Comparison of ENCODE assay signal across 8 mouse cellular contexts in genomic region chrX:166170800-166171738, GRCm38 (mm10). TPM values are rescaled to one million over a fixed set of nuclear protein-coding genes. Genes with fewer than 3 reads are reported as not detected.
A peak's percentile ranks its signal among the peaks of the same experiment; 100 is the strongest.
DNase-seq lines count a peak whose midpoint lies in the region; ATAC-seq and TF ChIP-seq lines count a peak whose summit lies in the region.

No protein-coding gene starts in this region.

- ATAC-seq in heart, postnatal 0 days (ENCODE audit: insufficient read depth, low read depth): no peak
- no peak for ATAC-seq in hindbrain, embryonic 16.5 days
- ATAC-seq in midbrain, embryonic 14.5 days (ENCODE audit: low FRiP score, low TSS enrichment): no peak

- H3K27me3 ChIP-seq in heart, postnatal 0 days (ENCODE audit: control insufficient read depth, insufficient read depth, low read length): no peaks in the 10 kb centered on the region
- H3K27me3 ChIP-seq in MEL (ENCODE audit: control insufficient read depth in 1 of 2, insufficient read depth in 2 of 2, low read length in 2 of 2): no peaks in the 10 kb centered on the region
- H3K27me3 ChIP-seq in hindbrain, embryonic 16.5 days (replicated peaks; ENCODE audit: control insufficient read depth, insufficient read depth, low read length): no peaks in the 10 kb centered on the region
- H3K27me3 ChIP-seq in midbrain, embryonic 14.5 days (ENCODE audit: control insufficient read depth, insufficient read depth, low read length): no peaks in the 10 kb centered on the region

- H3K4me3 ChIP-seq in heart, postnatal 0 days (ENCODE audit: low read depth, low read length): peak overlapping the region; percentile 66
- peak overlapping the region; percentile 79 to 88 for H3K4me3 ChIP-seq in MEL (ENCODE audit: control insufficient read depth in 1 of 2, insufficient read depth in 1 of 2, low read depth in 2 of 2, low read length in 2 of 2)
- peak overlapping the region; percentile 51 for H3K4me3 ChIP-seq in hindbrain, embryonic 16.5 days (ENCODE audit: low read length)
- peak overlapping the region; percentile 47 for H3K4me3 ChIP-seq in midbrain, embryonic 14.5 days (replicated peaks; ENCODE audit: low read depth, low read length)

- H3K27ac ChIP-seq in heart, postnatal 0 days (ENCODE audit: low read depth): peak overlapping the region; percentile 52; the same call in 1 of the 2 replicates
- peak overlapping the region; percentile 91 for H3K27ac ChIP-seq in MEL (ENCODE audit: control insufficient read depth, low read depth, low read length)
- H3K27ac ChIP-seq in hindbrain, embryonic 16.5 days (ENCODE audit: low read depth, low read length): peak overlapping the region; percentile 76
- peak overlapping the region; percentile 81 for H3K27ac ChIP-seq in midbrain, embryonic 14.5 days (replicated peaks; ENCODE audit: low read depth, low read length)

- H3K9ac ChIP-seq in heart, postnatal 0 days (replicated peaks; ENCODE audit: low read depth, low read length): peak overlapping the region; percentile 55
- peak overlapping the region; percentile 75 for H3K9ac ChIP-seq in MEL (ENCODE audit: control insufficient read depth, low read depth, low read length, poor library complexity, severe bottlenecking)
- peak overlapping the region; percentile 60 for H3K9ac ChIP-seq in hindbrain, embryonic 16.5 days (ENCODE audit: low read depth, low read length)
- H3K9ac ChIP-seq in midbrain, embryonic 14.5 days (replicated peaks; ENCODE audit: low read length): peak overlapping the region; percentile 52

- WGBS in heart, postnatal 0 days: 19% methylated on average over 9 of the region's 9 CpGs
- 25% methylated on average over 9 of the region's 9 CpGs for WGBS in hindbrain, embryonic 16.5 days
- 30% methylated on average over 9 of the region's 9 CpGs for WGBS in midbrain, embryonic 14.5 days

- intact Hi-C loops in heart, postnatal 36 days (cut with DNase I): loop anchor here (10.0 kb wide), 2 partner anchors 344 to 1194 kb away; partner anchors contain the start of gene Tceanc
- intact Hi-C loops in left cerebral cortex, postnatal 14 days (cut with DNase I): loop anchor here (5.0 kb wide), 3 partner anchors 46 to 176 kb away; partner anchors contain the start of gene Gpm6b

- H3K4me1 ChIP-seq in heart, postnatal 0 days (ENCODE audit: control insufficient read depth, insufficient read depth): no peaks in the 10 kb centered on the region
- H3K4me1 ChIP-seq in MEL (ENCODE audit: control insufficient read depth in 1 of 2, insufficient read depth in 2 of 2, low read length in 2 of 2): peaks cover 15 to 19% of the 10 kb centered on the region in 2 experiments
- no peaks in the 10 kb centered on the region for H3K4me1 ChIP-seq in hindbrain, embryonic 16.5 days (ENCODE audit: control insufficient read depth, insufficient read depth, low read depth, low read length)
- 0 out of 2 replicates have a peak, but pooled peaks cover 3% of the 10 kb centered on the region for H3K4me1 ChIP-seq in midbrain, embryonic 14.5 days (ENCODE audit: control insufficient read depth, insufficient read depth, low read length)

- TF ChIP-seq RAD21 in MEL (IDR thresholded peaks at IDR 0.05; ENCODE audit: low read depth, low read length): no peak

- H3K4me2 ChIP-seq in heart, postnatal 0 days (ENCODE audit: low read depth, low read length): peak overlapping the region; percentile 60
- H3K4me2 ChIP-seq in hindbrain, embryonic 16.5 days (ENCODE audit: low read length): peak overlapping the region; percentile 52
- H3K4me2 ChIP-seq in midbrain, embryonic 14.5 days (ENCODE audit: low read length): peak overlapping the region; percentile 54

- TF ChIP-seq EP300 in heart, postnatal 0 days (IDR thresholded peaks at IDR 0.05; ENCODE audit: low read depth): no peak
- peak; percentile 80 for TF ChIP-seq EP300 in MEL (IDR thresholded peaks at IDR 0.05; ENCODE audit: low read depth in 1 of 2, low read length in 2 of 2)

- peaks cover 21% of the 10 kb centered on the region for H3K79me2 ChIP-seq in MEL (ENCODE audit: control insufficient read depth, insufficient read depth, low read length, poor library complexity)

- no peak for TF ChIP-seq CTCF in heart, postnatal 0 days (IDR thresholded peaks at IDR 0.05; ENCODE audit: low read depth)
- no peak for TF ChIP-seq CTCF in MEL (IDR thresholded peaks at IDR 0.05 in 2 of 3, conservative IDR thresholded peaks at IDR 0.05 in 1 of 3; ENCODE audit: control insufficient read depth in 1 of 3, insufficient read depth in 1 of 3, low read depth in 2 of 3, low read length in 3 of 3, poor library complexity in 1 of 3, severe bottlenecking in 1 of 3)

- H3K36me3 ChIP-seq in heart, postnatal 0 days (replicated peaks; ENCODE audit: control insufficient read depth, insufficient read depth, low read length): no peaks in the 10 kb centered on the region
- H3K36me3 ChIP-seq in MEL (ENCODE audit: control insufficient read depth in 1 of 2, insufficient read depth in 2 of 2, low read length in 2 of 2): peaks cover 0 to 26% of the 10 kb centered on the region in 2 experiments; a peak in 3 of 4 replicates
- H3K36me3 ChIP-seq in hindbrain, embryonic 16.5 days (ENCODE audit: control insufficient read depth, insufficient read depth, low read length): no peaks in the 10 kb centered on the region
- H3K36me3 ChIP-seq in midbrain, embryonic 14.5 days (ENCODE audit: control insufficient read depth, insufficient read depth, low read length): no peaks in the 10 kb centered on the region

- no peaks in the 10 kb centered on the region for H3K9me3 ChIP-seq in heart, postnatal 0 days (replicated peaks; ENCODE audit: control insufficient read depth, low read length)
- no peaks in the 10 kb centered on the region for H3K9me3 ChIP-seq in MEL (replicated peaks; ENCODE audit: insufficient read depth, low read length)
- H3K9me3 ChIP-seq in hindbrain, embryonic 16.5 days (ENCODE audit: control insufficient read depth, low read length): no peaks in the 10 kb centered on the region
- H3K9me3 ChIP-seq in midbrain, embryonic 14.5 days (ENCODE audit: control insufficient read depth, low read length): no peaks in the 10 kb centered on the region

- DNase-seq in heart, postnatal 0 days (ENCODE audit: low spot score): no peak
- no peak for DNase-seq in heart, postnatal 36 days
- DNase-seq in MEL (ENCODE audit: low read depth, low spot score): peak; percentile 71
- DNase-seq in midbrain, embryonic 14.5 days: no peak
- DNase-seq in left cerebral cortex, postnatal 14 days (ENCODE audit: low spot score in 2 of 2): no peak
- no peak for DNase-seq in right cerebral cortex, postnatal 4 days
- no peak for DNase-seq in adrenal gland, postnatal 14 days

- TF ChIP-seq POLR2A in MEL (IDR thresholded peaks at IDR 0.05; ENCODE audit: control insufficient read depth in 1 of 2, insufficient read depth in 1 of 2, low read depth in 1 of 2, low read length in 2 of 2, poor library complexity in 1 of 2): no peak

TF ChIP-seq in MEL, 35 proteins besides CTCF, POLR2A, EP300 and RAD21:
- peak; percentile 93 for TF ChIP-seq GATA1 (IDR thresholded peaks at IDR 0.05; ENCODE audit: low read depth, low read length)
- TF ChIP-seq NRF1 (IDR thresholded peaks at IDR 0.05; ENCODE audit: insufficient read depth, low read depth, low read length, poor library complexity, severe bottlenecking): no peak
- peak; percentile 86 for TF ChIP-seq MXI1 (IDR thresholded peaks at IDR 0.05; ENCODE audit: low read depth, low read length)
- no peak for TF ChIP-seq MAFK (IDR thresholded peaks at IDR 0.05; ENCODE audit: borderline replicate concordance, low read depth, low read length)
- TF ChIP-seq ZMIZ1 (IDR thresholded peaks at IDR 0.05; ENCODE audit: low read depth, low read length): no peak
- TF ChIP-seq ZKSCAN1 (IDR thresholded peaks at IDR 0.05; ENCODE audit: low read depth, low read length): no peak
- TF ChIP-seq MYC (IDR thresholded peaks at IDR 0.05; ENCODE audit: low read depth, low read length): peak; percentile 77
- TF ChIP-seq MEF2A (IDR thresholded peaks at IDR 0.05; ENCODE audit: extremely low read depth, insufficient replicate concordance, low read depth, low read length, poor library complexity, severe bottlenecking): no peak
- TF ChIP-seq ZNF384 (IDR thresholded peaks at IDR 0.05; ENCODE audit: low read depth, low read length): 0 out of 2 replicates have a peak, but pooled peaks have one; percentile 17
- peak; percentile 94; the same call in 1 of the 2 replicates for TF ChIP-seq CHD1 (IDR thresholded peaks at IDR 0.05; ENCODE audit: low read depth, low read length)
- TF ChIP-seq ETS1 (IDR thresholded peaks at IDR 0.05; ENCODE audit: low read depth, low read length): peak; percentile 72
- TF ChIP-seq SIN3A (IDR thresholded peaks at IDR 0.05; ENCODE audit: low read length): peak; percentile 84
- 0 out of 2 replicates have a peak, but pooled peaks have one; percentile 3 for TF ChIP-seq ZC3H11A (IDR thresholded peaks at IDR 0.05; ENCODE audit: low read depth, low read length)
- peak; percentile 77 for TF ChIP-seq TCF12 (IDR thresholded peaks at IDR 0.05; ENCODE audit: low read depth, low read length)
- TF ChIP-seq RCOR1 (IDR thresholded peaks at IDR 0.05; ENCODE audit: low read depth, low read length): peak; percentile 81
- TF ChIP-seq MAX (IDR thresholded peaks at IDR 0.05; ENCODE audit: low read length): peak; percentile 59
- no peak for TF ChIP-seq POLR2AphosphoS2 (IDR thresholded peaks at IDR 0.05; ENCODE audit: low read length)
- peak; percentile 39; the same call in 1 of the 2 replicates for TF ChIP-seq HCFC1 (IDR thresholded peaks at IDR 0.05; ENCODE audit: low read depth, low read length)
- TF ChIP-seq TAL1 (IDR thresholded peaks at IDR 0.05; ENCODE audit: low read length): peak; percentile 33; the same call in 1 of the 2 replicates

RNA-seq across cellular contexts. Expression of gene Gemin8, which starts 0.8 kb away (rescaled TPM):
- total RNA-seq in heart, postnatal 0 days (2014; rRNA removed; ENCODE audit: low replicate concordance): 3.5 and 5.6 TPM in 2 replicates
- polyA plus RNA-seq in heart, postnatal 0 days (2015; fragmentation: Nextera tagmentation; extraction: Ambion mirVana): 3.2 and 3.8 TPM in 2 replicates
- 1 to 10 TPM; 2.7 to 3.2 TPM for total RNA-seq in heart, postnatal 36 days (2021)
- total RNA-seq in MEL (2012; rRNA removed): 13.2 and 15.1 TPM in 2 replicates
- polyA plus RNA-seq in MEL (2012; ENCODE audit: insufficient read depth in 1 of 2, insufficient read length in 2 of 2, low read depth in 1 of 2, low replicate concordance in 2 of 2, missing spikeins in 1 of 2): 10 to 100 TPM in 1 of 2 experiments, not detected in 1; 35.8 TPM
- 7.9 and 8.0 TPM in 2 replicates for polyA plus RNA-seq in hindbrain, embryonic 16.5 days (2015; fragmentation: Nextera tagmentation; extraction: Ambion mirVana)
- polyA plus RNA-seq in midbrain, embryonic 14.5 days (2014; fragmentation: Nextera tagmentation; extraction: Ambion mirVana): 8.3 and 9.7 TPM in 2 replicates
- 10 to 100 TPM; 10.7 to 12.3 TPM for total RNA-seq in left cerebral cortex, postnatal 14 days (2021)
- 8.1 and 10.2 TPM in 2 replicates for total RNA-seq in adrenal gland, postnatal 14 days (2021)
